Mouse (Mus musculus) heart, postnatal 36 days (tissue): ENCODE results near the gene Tmem120b. TPM values are rescaled to one million over a fixed set of nuclear protein-coding genes. Genes with fewer than 3 reads are reported as not detected.

ENCODE experiments used
- DNase-seq, 2 experiments: peaks; one replicate each; pipeline ENCODE4 v3.0.0; 2021 to 2022
- intact Hi-C: fragments of 180-260 bp; cut with DNase I; formaldehyde crosslinking; loops from one replicate; pipeline ENCODE4 v1.15.1; 2025
- total RNA-seq, 2 experiments: library from RNA; stranded (reverse); gene quantifications; 2 replicates each; pipeline ENCODE4 v1.2.3; 2021

Gene Tmem120b
- total RNA-seq, 2 experiments from 2014 or later = 7.3 to 10.7 TPM

DNA sequence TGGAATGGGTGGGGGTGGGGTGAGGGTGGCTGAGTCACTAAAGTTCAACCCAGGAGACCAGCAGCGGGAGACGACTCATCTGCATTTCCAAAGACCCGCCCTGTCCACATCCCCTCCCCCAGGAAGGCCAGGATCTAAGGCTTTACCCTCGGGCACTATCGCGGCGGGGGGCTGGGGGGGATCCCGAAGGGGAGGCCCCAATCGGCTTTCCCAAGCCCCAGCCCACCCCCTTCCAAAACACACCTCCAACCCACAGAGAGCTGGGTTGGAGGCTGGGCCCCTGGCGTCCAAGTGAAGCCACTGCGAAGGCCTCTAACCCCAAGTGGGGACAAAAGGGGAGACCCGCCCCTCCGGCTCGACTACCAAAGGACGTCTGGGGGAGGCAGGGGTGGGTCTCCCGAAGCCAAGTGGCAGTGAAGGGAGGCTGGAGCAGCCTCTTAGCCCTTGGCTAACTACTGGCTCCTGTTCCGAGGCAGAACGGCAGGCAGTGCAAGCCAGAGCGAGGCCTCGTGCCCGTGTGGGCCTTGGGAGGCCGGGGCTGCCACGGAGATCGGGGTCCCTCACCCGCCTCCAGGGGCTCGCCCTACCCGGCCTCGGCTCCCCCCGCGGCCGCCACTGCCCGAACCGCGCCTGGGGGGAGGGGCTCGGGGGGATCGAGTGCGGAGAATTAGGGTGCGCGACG lies 70.2 kb downstream of the Tmem120b start:
- intact Hi-C loops = no loop called here
- peak; percentile 71 to 85 for DNase-seq

- intact Hi-C loops = no loop called here
Observed at GRCm38 (mm10) chr5:123138953-123139721, 70.9 kb downstream of the Tmem120b start.

GRCm38 (mm10) chr5:123139722-123140627 lies 71.8 kb downstream of the Tmem120b start:
- peak; percentile 41 to 69 for DNase-seq
- intact Hi-C loops = no loop called here

More at GRCm38 (mm10) chr5:123138953-123139721, 70.9 kb downstream of the Tmem120b start:
- DNase-seq = peak; percentile 86 to 91

DNA sequence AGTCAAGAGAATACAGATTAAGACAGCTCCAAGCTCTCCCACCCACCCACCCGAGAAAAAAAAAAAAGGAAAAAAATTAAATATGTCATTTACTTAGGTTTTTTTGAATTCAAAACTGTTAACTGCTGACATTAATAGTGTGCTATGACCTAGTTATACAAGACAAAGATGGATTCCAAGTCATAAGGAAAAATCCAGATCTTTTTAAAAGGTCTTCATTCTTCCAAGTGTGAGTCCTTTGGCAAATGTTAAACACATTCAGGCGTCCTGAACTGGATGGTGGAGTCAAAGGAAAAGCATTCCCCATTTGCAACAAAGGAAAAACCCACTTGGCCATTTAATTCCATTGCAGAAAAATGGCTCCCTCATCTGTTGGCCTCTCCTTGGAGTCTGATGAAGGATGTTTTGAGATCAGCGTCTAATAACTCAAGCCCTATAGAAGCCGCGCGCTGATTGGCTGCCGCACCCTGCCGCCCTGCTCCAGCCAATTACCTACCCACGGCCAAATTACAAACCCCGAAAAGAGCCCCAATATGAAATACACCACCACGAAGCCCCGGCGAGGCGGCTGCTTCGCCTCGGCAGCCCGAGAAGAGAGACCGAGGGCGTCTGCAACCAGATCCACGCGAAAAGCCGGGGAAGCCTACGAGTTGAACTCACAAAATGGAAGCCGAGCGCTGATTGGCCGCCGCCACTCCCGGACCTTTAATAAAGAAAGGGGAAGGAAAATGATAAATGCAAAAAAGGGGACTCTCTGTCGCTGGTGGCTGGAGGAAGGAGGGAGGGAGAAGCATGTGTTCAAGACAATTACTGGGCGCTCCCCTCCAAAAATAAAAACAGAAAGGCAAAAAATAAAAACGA lies 72.7 kb downstream of the Tmem120b start:
- intact Hi-C loops = no loop called here
- DNase-seq = peak; percentile 91 to 97

GRCm38 (mm10) chr5:123141555-123142160 lies 73.4 kb downstream of the Tmem120b start:
- peak in 1 of 2 experiments; percentile 69 for DNase-seq
- intact Hi-C loops = no loop called here

DNA sequence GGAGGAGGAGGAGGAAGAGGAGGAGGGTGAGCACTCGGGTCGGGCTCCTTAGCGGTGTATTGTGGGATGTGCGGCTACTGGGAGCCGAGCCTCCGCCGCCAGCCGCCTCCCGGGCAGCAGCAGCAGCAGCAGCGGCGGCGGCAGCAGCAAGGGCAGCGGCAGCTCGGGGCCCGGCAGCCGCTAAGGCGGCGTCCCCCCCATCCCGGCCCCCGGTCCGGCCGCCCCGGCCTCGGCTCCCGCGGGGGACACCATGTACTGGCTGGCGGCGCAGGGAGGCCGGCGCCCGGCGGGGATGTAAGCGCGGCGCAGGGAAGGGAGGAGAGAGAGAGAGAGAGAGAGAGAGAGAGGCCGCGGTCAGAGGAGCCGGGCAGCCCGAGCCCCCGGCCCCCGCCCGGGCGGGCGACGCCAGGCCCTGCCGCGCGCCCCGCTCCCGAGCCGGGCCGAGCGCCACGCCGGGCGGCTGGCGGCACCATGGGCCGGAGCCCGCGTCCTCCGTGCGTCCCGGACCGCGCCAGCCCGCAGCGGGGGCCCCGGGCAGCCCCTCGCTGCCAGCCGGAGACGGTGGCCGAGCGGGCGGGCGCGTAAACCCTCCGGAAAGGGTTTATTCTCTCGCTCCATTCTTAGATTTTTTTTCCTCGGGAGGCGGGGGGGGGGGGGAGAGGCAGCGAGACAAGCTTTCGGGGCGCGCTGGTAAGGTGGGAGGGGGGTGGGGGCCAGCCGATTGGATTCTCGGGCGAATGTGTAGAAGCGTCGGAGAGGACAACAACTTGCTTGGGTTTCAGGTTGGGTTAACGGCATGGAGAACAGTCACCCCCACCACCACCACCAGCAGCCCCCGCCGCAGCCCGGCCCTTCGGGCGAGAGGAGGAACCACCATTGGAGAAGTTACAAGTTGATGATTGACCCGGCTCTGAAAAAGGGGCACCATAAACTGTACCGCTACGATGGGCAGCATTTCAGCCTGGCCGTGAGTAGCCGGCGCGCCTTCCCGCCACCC lies 74.2 kb downstream of the Tmem120b start, which contains the start of gene Setd1b:
Gene Setd1b (plus strand): TSS at position 33 of the 997 bp plus-strand sequence.
- DNase-seq = peak; percentile 63 to 78
- intact Hi-C loops = no loop called here

GRCm38 (mm10) chr5:123143251-123143970 lies 75.2 kb downstream of the Tmem120b start:
- DNase-seq = peak in 1 of 2 experiments; percentile 54
- intact Hi-C loops = no loop called here

DNA sequence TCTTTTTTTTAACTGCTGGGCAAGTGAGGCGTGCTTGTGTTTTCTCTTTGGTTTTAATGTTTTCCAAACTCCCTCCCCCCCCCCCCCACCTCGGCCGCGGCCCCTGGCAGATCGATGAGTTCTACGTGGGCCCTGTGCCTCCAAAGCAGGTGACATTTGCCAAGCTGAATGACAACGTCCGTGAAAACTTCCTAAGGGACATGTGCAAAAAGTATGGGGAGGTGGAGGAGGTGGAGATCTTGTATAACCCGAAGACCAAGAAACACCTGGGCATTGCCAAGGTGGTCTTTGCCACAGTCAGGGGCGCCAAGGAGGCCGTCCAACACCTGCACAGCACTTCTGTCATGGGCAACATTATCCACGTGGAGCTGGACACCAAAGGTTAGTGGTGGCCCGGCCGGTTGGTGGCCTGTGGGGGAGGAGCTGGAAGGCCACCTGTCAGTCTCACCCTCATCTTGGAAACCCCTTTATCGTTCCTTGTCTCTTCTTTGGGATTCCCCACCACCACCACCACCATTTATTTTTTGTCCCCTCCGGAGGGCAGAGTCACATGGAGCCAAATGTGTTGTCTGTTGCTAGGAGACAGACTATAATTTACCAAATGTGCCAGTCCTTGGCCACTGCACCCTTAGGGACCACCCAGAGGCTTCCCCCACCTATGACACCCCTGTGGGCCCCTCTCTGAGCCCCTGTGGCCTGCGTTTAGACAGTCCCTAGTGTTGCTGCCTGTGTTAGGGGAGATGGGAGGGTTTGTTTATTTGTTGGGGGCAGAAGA lies 75.9 kb downstream of the Tmem120b start:
- DNase-seq = no peak
- intact Hi-C loops = no loop called here

DNA sequence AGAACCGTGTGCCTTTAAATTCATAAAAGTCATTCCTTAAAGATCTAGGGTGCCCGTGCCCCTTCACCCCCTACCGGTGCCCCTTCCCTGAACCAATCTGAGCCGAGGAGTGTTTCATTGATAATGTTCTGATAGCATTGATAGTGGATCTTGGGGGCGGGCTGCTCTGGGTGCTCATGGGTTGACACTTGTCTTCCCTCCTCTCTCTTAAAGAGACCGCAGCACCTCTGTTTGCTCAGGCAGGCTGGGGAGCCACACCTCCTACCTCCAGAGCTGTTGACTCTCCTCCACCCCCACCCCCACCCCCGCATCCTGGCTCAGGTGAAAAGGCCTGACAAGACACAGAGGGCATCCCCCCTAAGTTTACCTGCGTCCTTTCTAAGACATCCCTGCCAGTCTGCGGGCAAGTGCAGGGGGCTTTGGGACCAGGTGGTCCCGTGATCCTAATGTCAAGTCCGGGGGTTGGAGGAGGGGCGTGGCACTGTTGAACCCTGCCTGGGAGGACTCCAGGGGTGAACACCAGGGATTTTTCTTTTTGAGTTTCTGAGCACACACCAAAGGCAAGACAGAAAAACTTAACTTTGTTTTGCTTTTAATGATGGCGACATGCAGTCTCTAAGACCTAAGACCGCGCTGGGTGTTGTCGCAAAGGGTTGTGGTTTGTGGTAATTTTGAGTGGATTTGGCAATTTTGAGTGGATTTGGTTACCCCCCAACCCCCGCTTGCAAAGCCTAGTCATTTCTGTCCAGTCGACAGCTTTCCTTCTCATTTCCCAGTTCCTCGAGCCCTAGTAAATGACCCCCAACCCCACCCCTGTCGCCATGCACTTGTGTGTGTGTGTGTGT lies 76.8 kb downstream of the Tmem120b start:
- intact Hi-C loops = loop anchor here (5.0 kb wide), 1 partner anchor 133 kb away; no protein-coding TSS in a partner anchor

DNA sequence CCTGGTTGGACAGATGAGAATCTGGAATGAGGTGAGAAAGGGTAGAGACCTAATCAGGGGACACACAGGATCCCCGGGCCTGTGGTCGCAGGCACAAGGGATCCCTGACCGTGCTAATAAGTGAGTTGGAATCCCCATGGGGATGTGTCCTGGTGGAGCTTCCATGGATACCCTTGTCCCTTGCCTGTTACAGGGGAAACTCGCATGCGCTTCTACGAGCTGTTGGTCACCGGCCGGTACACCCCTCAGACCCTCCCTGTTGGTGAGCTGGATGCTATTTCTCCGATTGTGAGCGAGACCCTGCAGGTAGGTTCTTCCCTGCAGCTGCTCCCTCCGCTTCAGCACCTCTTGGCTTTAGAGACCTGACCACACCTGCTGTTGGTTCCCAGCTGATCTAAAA lies 78.1 kb downstream of the Tmem120b start:
- intact Hi-C loops = loop anchor here (5.0 kb wide), 1 partner anchor 134 kb away; no protein-coding TSS in a partner anchor
- no peak for DNase-seq

More for the DNA sequence above, 76.8 kb downstream of the Tmem120b start:
- DNase-seq = no peak

- intact Hi-C loops = loop anchor here (5.0 kb wide), 1 partner anchor 135 kb away; no protein-coding TSS in a partner anchor
- DNase-seq = no peak
Observed at GRCm38 (mm10) chr5:123147569-123147968, 79.4 kb downstream of the Tmem120b start.

- DNase-seq = no peak
- intact Hi-C loops = loop anchor here (2.0 to 5.0 kb wide), 2 partner anchors 83 to 136 kb away; no protein-coding TSS in a partner anchor
Observed at GRCm38 (mm10) chr5:123148073-123148722, 80.0 kb downstream of the Tmem120b start.

- peak; percentile 91 to 95 for DNase-seq
- intact Hi-C loops = loop anchor here (1.0 to 5.0 kb wide), 4 partner anchors 16 to 137 kb away; no protein-coding TSS in a partner anchor
Observed at GRCm38 (mm10) chr5:123149451-123150400, 81.5 kb downstream of the Tmem120b start.

DNA sequence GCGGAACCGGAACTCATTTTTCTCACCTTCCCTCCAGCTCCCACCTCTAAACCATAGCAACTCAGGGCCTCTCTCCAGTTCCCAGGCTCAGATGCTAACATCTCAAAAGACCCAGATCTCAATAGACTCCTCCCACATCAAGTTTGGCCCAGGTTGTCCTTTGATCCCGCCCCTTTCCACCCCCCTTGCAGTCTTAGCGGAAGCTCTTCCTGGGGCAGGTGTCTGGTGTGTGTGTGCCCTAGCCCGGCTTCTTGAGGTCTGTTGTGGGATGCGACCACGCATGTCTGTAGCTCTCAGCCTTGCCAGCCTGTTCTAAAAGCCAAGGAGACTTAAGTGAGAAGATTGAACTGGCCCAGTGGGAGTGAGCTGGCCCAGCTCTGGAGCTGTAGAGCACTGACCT lies 82.4 kb downstream of the Tmem120b start:
- no peak for DNase-seq
- intact Hi-C loops = loop anchor here (2.0 kb wide), 1 partner anchor 20 kb away; no protein-coding TSS in a partner anchor
